Mouse (Mus musculus) fat pad, adult 2 months (tissue): Measurements from ENCODE around the gene Gpbp1.

Source experiments
- DNase-seq: peaks from one replicate; pipeline ENCODE4 v3.0.0-alpha.2; 2011; ENCODE audit warnings: low read depth, low spot score; ENCODE audit errors: extremely low read depth

Gpbp1 gene

DNA sequence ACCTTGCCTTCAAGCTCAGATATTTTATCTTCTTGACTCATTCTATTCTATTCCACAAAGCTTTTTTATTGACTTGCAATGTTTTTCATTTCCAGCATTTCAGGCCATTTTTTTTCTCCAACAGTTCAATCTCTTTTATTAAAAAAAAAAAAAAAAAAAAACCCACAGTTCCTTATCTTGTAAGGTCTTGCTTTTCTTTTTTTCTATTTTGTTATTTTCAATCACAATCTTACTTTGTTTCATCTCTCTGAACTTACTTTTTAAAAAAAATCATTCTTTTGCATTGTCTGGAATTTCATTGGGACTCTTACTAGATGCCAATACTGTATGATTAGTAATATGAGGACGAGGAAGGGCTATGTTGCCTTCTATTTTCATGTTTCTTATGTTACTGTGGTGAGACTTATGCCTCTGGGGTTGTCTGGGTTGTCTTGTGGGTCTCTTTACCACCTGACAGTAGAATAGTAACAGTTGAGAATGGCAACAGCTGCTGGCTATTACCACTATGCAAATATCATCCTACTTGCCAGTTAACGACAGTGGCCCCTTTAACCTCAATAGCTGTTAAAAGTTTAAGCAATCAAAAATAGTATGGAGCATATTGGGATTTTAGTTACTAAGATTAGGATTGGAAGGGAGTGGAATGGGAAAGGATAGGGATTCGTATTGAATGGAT is 19.2 kb downstream of the Gpbp1 start:
- DNase-seq = no peak

- no peak for DNase-seq
Measured at GRCm38 (mm10) chr13:111467350-111467749, 22.6 kb downstream of the Gpbp1 start.

GRCm38 (mm10) chr13:111461424-111461823 is 28.5 kb downstream of the Gpbp1 start:
- no peak for DNase-seq

- DNase-seq = no peak
Measured at GRCm38 (mm10) chr13:111456790-111457189, 33.1 kb downstream of the Gpbp1 start.

GRCm38 (mm10) chr13:111444325-111444724 is 45.6 kb downstream of the Gpbp1 start:
- DNase-seq = no peak

DNA sequence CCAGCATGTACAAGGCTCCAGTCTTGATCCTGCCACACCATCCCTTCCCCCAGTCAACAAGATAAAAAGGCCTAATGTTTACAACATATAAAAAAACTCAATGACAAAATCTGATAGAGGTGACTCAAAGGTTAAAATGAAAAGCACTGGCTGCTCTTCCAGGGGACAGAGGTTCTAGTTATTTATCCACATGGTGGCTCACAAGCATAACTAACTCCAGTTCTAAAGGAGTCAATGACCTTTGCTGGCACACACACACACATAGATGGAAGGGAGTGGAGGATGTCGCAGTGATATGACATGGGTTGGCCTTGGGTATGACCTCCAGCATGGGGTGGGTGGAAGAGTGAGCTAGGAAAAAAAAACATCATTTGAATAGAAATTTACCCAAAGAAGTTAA is 58.7 kb downstream of the Gpbp1 start:
- no peak for DNase-seq

- DNase-seq = no peak
Measured at GRCm38 (mm10) chr13:111421330-111421729, 68.6 kb downstream of the Gpbp1 start.

GRCm38 (mm10) chr13:111418087-111418486 is 71.8 kb downstream of the Gpbp1 start:
- DNase-seq = no peak

- DNase-seq = no peak
Measured at GRCm38 (mm10) chr13:111413156-111413555, 76.8 kb downstream of the Gpbp1 start.

GRCm38 (mm10) chr13:111410831-111411230 is 79.1 kb downstream of the Gpbp1 start:
- DNase-seq = no peak

- no peak for DNase-seq
Measured at GRCm38 (mm10) chr13:111406859-111407389, 83.0 kb downstream of the Gpbp1 start.

DNA sequence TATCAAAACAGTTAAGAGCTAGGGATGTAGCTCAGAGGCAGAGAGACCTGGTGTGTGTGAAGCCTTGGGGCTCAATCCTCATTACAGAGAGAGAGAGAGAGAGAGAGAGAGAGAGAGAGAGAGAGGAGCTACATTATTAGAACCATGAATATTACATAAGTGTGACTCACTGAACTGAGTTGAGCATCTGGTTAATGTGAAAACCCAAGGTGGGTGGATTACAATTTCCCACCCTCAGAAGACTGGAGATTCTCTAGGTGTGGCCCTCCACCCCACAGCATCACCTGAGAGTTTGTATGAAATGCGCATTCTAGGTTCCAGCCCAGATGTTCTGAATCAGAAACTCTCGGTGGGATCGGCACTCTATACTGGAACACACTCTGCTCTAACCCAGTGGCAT is 84.0 kb downstream of the Gpbp1 start:
- DNase-seq = no peak

DNA sequence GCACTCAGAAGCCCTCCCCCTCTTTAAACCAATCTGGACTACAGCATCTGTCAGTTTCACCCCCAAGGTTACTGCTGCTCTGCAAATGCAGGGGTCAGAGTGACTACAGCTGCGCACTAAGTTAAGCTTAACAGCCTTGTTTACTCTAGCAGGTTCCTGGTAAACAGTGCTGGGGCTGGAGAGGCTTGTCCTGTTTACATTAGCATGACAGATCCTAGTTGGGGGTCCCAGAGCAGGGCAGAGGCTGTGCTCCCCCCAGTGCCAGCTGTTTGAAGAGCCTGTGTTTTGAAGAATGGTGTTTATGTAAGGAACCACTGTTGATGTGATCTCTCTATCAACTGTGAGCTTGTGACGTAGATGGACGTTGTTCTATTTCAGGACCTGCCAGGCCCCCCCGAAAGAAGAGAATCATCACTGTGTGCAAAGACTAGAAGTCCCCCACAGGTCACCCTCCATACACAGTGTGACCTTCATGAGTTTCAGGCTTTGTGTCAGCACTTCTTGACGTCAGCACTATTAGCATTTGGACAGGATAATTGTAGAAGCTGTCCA is 92.2 kb downstream of the Gpbp1 start:
- no peak for DNase-seq

DNA sequence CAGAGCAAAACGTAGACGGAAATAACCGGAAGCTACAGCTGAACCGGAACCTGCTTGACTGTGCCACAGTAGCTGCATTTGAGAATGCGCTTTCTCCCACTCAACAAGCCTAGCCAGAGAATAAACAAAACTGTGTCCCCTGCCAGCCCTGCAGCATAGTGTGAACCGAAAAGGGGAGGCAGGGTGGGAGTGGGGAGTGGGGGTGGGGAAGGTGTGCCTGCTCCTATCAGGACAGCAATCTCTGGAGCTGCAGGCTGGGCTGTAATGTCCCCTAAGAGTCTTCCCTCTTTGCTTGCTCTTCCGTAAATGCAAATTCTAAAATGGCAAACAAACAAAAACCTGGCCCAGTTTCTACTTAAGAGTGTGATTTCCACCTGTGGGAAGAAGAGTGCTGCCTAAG is 92.8 kb downstream of the Gpbp1 start:
- no peak for DNase-seq

DNA sequence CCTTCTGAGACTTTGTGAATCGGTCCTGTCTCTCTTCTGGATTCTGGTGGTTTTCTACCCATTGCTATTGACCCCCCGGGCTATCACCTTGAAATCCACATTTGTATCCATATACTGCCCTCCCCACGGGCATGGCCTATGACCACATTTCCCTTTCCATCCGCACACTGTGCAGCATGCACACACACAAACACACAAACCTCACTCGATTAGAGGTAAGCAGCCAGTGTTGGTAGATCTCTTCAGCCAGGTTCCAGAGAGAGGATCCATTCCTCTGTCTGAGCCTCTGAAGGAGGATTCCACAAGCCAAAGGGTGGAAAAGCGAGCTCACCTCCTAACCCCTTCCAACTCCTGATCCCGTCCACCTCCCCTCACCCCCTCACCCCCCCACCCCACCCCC is 94.4 kb downstream of the Gpbp1 start:
- DNase-seq = no peak

GRCm38 (mm10) chr13:111394904-111395303 is 95.0 kb downstream of the Gpbp1 start:
- DNase-seq = no peak

- no peak for DNase-seq
Measured at GRCm38 (mm10) chr13:111394341-111394740, 95.6 kb downstream of the Gpbp1 start.

DNA sequence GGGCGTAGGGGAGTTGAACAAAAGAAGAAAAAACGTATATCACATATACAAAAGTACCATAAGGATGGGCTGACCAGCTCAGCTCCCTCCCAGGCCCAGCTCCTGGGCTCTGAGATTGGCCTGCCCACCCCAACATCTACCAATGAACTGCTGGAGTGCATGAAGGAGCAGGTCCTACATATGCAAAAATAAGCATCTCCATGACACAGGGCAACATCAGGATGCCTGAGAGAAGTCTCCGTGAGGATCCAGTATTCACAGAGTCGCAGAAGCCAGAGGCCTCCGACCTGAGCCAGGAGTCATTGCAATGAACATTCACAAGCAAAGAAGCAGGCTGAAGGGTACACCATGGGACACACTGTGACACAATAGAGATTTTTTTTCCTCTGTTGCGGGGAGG is 96.5 kb downstream of the Gpbp1 start:
- no peak for DNase-seq

DNA sequence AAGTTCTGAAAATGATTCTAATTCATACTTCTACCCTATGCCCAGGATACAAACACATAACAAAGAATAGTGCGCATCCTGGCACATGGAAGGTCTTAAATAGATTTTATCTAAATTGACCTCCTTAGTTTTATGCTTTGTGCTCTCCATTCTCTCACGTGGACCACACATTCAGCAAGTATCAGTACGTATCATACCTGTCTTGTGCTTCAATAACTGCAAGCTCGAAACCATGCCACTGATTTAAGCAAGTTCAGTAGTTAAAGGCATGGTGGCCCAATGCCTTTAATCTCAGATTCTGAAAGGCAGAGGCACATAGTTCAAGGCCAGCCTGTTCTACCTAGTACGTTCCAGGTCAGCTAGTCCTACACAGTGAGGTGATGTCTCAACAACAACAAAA is 98.5 kb downstream of the Gpbp1 start:
- no peak for DNase-seq

GRCm38 (mm10) chr13:111391011-111391410 is 98.9 kb downstream of the Gpbp1 start:
- DNase-seq = no peak

DNA sequence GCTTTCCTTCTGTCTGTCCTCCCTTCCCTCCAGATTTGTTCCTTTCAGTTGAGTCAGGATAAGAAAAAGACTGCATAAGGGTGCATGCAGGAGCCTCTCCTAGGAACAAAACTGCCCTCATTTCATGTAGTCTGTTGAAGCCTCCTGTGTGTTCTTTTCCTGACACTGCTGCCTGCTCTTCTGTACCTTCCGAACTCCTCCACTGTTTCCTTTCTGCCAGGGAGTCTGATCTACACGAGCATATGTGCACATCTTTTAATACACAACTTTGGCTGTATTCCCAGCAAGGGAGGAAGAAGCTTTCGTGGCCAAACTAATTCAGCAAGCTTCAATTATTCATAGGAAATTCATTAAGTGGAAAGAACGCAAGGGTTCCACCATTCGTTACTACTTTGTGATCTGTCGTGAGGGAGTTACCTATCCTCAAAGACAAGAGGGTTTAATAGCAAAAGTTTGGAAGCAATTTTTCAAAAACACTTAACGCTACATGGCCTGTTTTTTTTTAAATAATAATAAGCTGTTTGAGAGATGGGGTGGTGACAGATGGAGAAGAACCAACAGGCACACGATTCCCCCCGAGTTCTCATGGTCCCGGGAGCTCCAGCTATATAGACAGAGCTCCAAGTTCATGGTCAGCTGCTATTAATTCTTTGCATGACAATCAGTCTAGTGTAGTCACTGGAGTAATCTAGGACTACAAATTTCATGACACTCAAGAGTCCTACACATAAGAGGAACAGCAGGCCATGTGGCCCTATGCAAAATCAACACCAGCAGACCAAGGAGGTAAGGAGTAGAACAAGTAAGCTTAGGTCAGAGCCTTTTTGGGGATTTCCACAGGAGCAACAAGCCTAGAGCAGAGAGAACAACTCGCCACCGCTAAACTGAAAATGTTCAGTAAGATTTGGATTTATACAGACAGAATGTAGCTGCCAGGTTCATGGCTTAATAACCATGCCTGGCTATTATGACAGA is 105.6 kb downstream of the Gpbp1 start:
- no peak for DNase-seq
